Mouse (Mus musculus): Measurements from ENCODE around the gene Cacul1. TPM values are rescaled to one million over a fixed set of nuclear protein-coding genes. Genes with fewer than 3 reads are reported as not detected.

Gene Cacul1
- polyA plus RNA-seq, 1 experiment from 2014 or later: 35.5 TPM

GRCm38 (mm10) chr19:60581377-60582290 lies 809 bp upstream of the Cacul1 start:
- peak overlapping the region; percentile 96 for H3K27ac ChIP-seq
- no peaks in the 10 kb centered on the region for H3K27me3 ChIP-seq (ENCODE audit: low read depth, poor library complexity, severe bottlenecking)
- H3K4me3 ChIP-seq: peak overlapping the region; percentile 95
- peaks cover 19% of the 10 kb centered on the region for H3K4me1 ChIP-seq
- no peak for DNase-seq (ENCODE audit: low spot score)
- H3K36me3 ChIP-seq: 0 out of 2 replicates have a peak, but pooled peaks cover 3% of the 10 kb centered on the region
- 41% methylated on average over 4 of the region's 4 CpGs for WGBS
- no peaks in the 10 kb centered on the region for H3K9me3 ChIP-seq (replicated peaks)

GRCm38 (mm10) chr19:60579771-60580581 lies 849 bp downstream of the Cacul1 start:
- peaks cover 19% of the 10 kb centered on the region for H3K4me1 ChIP-seq
- no peaks in the 10 kb centered on the region for H3K27me3 ChIP-seq (ENCODE audit: low read depth, poor library complexity, severe bottlenecking)
- H3K27ac ChIP-seq: peak overlapping the region; percentile 96
- DNase-seq (ENCODE audit: low spot score): peak; percentile 71
- H3K36me3 ChIP-seq: 0 out of 2 replicates have a peak, but pooled peaks cover 8% of the 10 kb centered on the region
- peak overlapping the region; percentile 95 for H3K4me3 ChIP-seq
- under 1% methylated on average over 34 of the region's 34 CpGs for WGBS
- H3K9me3 ChIP-seq (replicated peaks): no peaks in the 10 kb centered on the region

DNA sequence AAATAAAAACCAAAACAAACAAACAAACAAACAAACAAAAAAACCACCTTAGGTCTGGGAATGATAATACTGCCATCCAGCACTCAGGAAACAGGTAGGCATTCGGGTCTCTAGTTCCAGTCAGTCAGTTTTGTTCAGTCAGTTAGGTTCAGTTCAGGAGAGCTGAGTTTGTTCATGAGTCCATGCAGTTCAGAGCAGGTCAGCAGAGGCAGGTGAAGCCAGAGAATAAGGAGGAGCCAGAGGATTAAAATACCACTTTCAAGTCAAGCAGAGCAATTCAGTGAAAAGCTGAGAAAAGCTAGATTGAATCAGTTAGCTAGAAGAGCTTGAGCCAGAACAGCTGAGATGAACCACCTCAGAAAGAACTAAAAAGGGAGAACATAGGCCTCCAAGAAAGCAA lies 4.1 kb downstream of the Cacul1 start:
- no peak for DNase-seq (ENCODE audit: low spot score)
- WGBS: 91% methylated on average over 1 of the region's 1 CpGs
- H3K36me3 ChIP-seq: peaks cover 27% of the 10 kb centered on the region

GRCm38 (mm10) chr19:60560497-60560896 lies 20.3 kb downstream of the Cacul1 start:
- no peak overlapping the region for H3K27ac ChIP-seq
- no peaks in the 10 kb centered on the region for H3K9me3 ChIP-seq (replicated peaks)

More for the DNA sequence above, 4.1 kb downstream of the Cacul1 start:
- Histone ChIP-seq H3K27me3 (ENCODE audit: low read depth, poor library complexity, severe bottlenecking) (no peaks in the 10 kb centered on the region), H3K4me3 (no peak overlapping the region), H3K9me3 (replicated peaks) (no peaks in the 10 kb centered on the region), H3K27ac (no peak overlapping the region), H3K4me1 (peaks cover 19% of the 10 kb centered on the region)

DNA sequence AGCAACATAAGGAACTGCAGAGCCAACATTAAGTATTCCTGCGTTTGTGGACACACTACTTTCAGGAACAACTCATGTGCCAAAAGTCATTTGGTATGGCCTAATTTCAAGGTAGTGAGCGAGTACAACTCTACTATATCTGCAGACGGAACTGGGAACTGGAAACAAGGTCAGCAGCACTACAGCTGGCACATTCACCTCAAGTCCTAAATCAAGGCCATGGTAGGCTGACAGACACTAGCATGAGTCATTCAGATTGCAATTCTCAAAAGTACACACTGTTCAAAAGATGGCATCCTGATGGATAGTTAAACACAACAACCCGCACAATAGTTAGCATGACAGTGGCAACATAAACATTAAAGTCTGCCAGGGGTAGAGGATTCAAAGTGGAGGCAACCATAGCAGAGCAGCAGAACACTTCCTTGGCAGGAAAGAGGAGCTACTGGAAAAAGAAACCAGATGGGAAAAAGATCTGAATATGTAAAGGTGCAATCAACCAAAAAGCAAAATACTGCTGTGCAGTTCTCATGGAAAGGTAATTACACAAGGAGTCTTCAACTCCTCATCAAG lies 25.9 kb downstream of the Cacul1 start:
- DNase-seq (ENCODE audit: low spot score): no peak
- Histone ChIP-seq H3K4me1 (no peaks in the 10 kb centered on the region), H3K36me3 (peaks cover 55% of the 10 kb centered on the region), H3K27me3 (ENCODE audit: low read depth, poor library complexity, severe bottlenecking) (no peaks in the 10 kb centered on the region), H3K9me3 (replicated peaks) (no peaks in the 10 kb centered on the region), H3K27ac (no peak overlapping the region), H3K4me3 (no peak overlapping the region)
- 85% methylated on average over 4 of the region's 4 CpGs for WGBS

More at GRCm38 (mm10) chr19:60560497-60560896, 20.3 kb downstream of the Cacul1 start:
- Histone ChIP-seq H3K27me3 (ENCODE audit: low read depth, poor library complexity, severe bottlenecking) (no peaks in the 10 kb centered on the region), H3K36me3 (peaks cover 46% of the 10 kb centered on the region), H3K4me1 (no peaks in the 10 kb centered on the region), H3K4me3 (no peak overlapping the region)
- DNase-seq (ENCODE audit: low spot score): no peak

DNA sequence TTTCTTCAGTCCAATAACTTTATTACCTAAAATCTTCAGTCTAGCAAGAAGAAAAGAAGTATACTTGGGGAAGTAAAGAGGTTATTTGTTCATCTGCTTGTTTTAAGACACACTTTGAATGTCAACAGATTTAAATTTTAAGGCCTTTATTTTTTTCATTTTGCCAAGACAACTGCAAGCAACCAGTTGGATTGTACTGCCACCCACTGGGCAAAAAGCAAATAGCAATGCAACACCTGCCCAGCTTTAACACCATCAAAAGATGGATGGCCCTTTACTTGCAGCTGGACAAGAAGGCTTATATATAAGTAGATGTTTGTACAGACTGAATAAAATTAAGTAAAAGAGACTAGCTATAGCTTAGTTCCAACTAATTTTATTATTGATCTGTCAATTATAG lies 27.3 kb downstream of the Cacul1 start:
- Histone ChIP-seq H3K4me1 (no peaks in the 10 kb centered on the region), H3K36me3 (peaks cover 50% of the 10 kb centered on the region), H3K9me3 (replicated peaks) (no peaks in the 10 kb centered on the region), H3K27ac (no peak overlapping the region), H3K27me3 (ENCODE audit: low read depth, poor library complexity, severe bottlenecking) (no peaks in the 10 kb centered on the region), H3K4me3 (no peak overlapping the region)
- peak; percentile 59 for DNase-seq (ENCODE audit: low spot score)

DNA sequence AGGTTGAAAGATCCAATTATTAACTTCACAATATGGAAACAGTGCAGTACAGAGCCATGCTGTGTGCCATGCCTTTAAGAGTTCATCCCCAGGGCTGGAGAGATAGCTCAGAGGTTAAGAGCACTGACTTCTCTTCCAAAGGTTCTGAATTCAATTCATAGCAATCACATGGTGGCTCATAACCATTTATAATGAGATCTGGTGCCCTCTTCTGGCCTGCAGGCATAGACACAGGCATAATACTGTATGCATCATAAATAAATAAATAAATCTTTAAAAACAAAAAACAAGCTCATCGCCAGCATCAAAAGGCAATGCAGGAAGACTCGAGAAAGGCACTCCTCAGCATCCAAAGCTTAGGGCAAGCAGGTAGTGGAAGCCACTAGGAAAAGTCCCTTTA lies 37.5 kb downstream of the Cacul1 start:
- no peak overlapping the region for H3K4me3 ChIP-seq
- H3K4me1 ChIP-seq: no peaks in the 10 kb centered on the region
- no peaks in the 10 kb centered on the region for H3K27me3 ChIP-seq (ENCODE audit: low read depth, poor library complexity, severe bottlenecking)
- H3K9me3 ChIP-seq (replicated peaks): no peaks in the 10 kb centered on the region
- DNase-seq (ENCODE audit: low spot score): no peak
- H3K27ac ChIP-seq: no peak overlapping the region
- peaks cover 41% of the 10 kb centered on the region for H3K36me3 ChIP-seq
- 90% methylated on average over 2 of the region's 2 CpGs for WGBS

DNA sequence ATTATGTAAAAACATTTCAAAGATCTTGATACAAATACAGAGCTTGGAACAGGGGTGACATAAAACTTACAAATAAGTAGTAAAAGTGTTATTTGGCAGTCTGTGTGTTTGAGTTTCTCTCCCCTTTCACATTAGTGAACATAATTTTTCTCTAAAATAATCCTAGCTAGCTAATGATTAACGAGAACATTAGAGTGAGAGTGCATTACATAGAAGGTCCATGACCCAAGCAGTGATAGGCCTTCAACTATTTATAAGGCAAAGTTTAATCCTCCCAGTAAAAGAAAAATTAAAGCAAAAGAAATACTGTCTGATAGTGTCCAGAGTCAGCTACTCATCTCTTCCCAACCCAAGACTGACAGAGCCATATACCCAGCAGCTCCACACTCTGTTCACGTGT lies 48.9 kb downstream of the Cacul1 start:
- Histone ChIP-seq H3K9me3 (replicated peaks) (no peaks in the 10 kb centered on the region), H3K27ac (no peak overlapping the region), H3K4me1 (no peaks in the 10 kb centered on the region), H3K36me3 (peaks cover 60% of the 10 kb centered on the region), H3K4me3 (no peak overlapping the region), H3K27me3 (ENCODE audit: low read depth, poor library complexity, severe bottlenecking) (no peaks in the 10 kb centered on the region)
- WGBS: 94% methylated on average over 2 of the region's 2 CpGs
- no peak for DNase-seq (ENCODE audit: low spot score)

- Histone ChIP-seq H3K36me3 (peaks cover 64% of the 10 kb centered on the region), H3K9me3 (replicated peaks) (no peaks in the 10 kb centered on the region), H3K4me1 (no peaks in the 10 kb centered on the region), H3K4me3 (no peak overlapping the region), H3K27me3 (ENCODE audit: low read depth, poor library complexity, severe bottlenecking) (no peaks in the 10 kb centered on the region), H3K27ac (no peak overlapping the region)
- DNase-seq (ENCODE audit: low spot score): no peak
- 96% methylated on average over 1 of the region's 1 CpGs for WGBS
These were observed 50.7 kb downstream of the Cacul1 start for GRCm38 (mm10) chr19:60530171-60530570.

GRCm38 (mm10) chr19:60529302-60529701 lies 51.5 kb downstream of the Cacul1 start:
- H3K9me3 ChIP-seq (replicated peaks): no peaks in the 10 kb centered on the region
- 95% methylated on average over 1 of the region's 1 CpGs for WGBS
- no peak for DNase-seq (ENCODE audit: low spot score)
- peaks cover 64% of the 10 kb centered on the region for H3K36me3 ChIP-seq
- no peaks in the 10 kb centered on the region for H3K27me3 ChIP-seq (ENCODE audit: low read depth, poor library complexity, severe bottlenecking)
- H3K27ac ChIP-seq: no peak overlapping the region
- no peaks in the 10 kb centered on the region for H3K4me1 ChIP-seq
- H3K4me3 ChIP-seq: no peak overlapping the region

DNA sequence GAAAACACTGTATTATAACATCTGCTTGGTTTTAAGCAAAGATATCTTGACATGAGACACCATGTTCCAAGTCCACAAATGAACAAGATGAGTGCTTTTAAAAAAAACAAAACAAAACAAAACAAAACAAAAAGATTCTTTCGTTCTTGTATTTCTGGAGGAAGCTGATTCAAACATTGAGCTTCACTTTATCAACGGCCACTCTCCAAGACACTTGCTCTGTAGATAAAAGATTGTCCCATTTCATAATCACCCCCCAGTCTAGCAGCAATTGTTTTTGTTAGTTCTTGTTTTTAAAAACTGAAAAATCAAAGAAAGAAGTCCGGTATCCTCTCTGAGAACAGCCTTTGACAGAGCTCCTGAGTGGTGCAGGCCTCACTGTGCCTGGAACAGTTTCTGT lies 52.2 kb downstream of the Cacul1 start:
- WGBS: 96% methylated on average over 3 of the region's 3 CpGs

GRCm38 (mm10) chr19:60526876-60527275 lies 53.9 kb downstream of the Cacul1 start:
- peaks cover 48% of the 10 kb centered on the region for H3K36me3 ChIP-seq
- WGBS: 89% methylated on average over 4 of the region's 4 CpGs

More for the DNA sequence above, 52.2 kb downstream of the Cacul1 start:
- Histone ChIP-seq H3K27me3 (ENCODE audit: low read depth, poor library complexity, severe bottlenecking) (no peaks in the 10 kb centered on the region), H3K4me1 (no peaks in the 10 kb centered on the region), H3K4me3 (no peak overlapping the region), H3K36me3 (peaks cover 61% of the 10 kb centered on the region), H3K27ac (no peak overlapping the region), H3K9me3 (replicated peaks) (no peaks in the 10 kb centered on the region)
- no peak for DNase-seq (ENCODE audit: low spot score)

DNA sequence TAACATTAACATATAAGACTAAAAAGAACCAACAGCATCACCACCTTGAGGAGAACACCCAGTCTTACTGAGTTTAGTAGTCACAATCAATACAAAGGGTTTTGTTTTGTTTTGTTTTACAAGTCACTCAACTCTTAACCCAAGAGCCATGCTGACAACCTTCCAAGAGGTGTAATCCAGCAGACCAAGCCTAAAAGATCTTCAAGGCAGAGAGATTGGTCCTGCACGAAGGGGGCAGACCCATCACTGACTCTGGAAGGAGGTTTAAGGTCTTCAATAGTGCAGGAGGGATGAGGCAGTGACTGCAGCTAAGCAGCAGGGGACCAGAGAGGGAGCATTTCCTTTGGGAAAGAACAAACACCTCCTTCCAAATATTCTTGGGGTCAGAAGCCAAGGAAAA lies 55.7 kb downstream of the Cacul1 start:
- Histone ChIP-seq H3K9me3 (replicated peaks) (no peaks in the 10 kb centered on the region), H3K27ac (no peak overlapping the region), H3K4me3 (no peak overlapping the region), H3K36me3 (peaks cover 39% of the 10 kb centered on the region), H3K27me3 (ENCODE audit: low read depth, poor library complexity, severe bottlenecking) (no peaks in the 10 kb centered on the region), H3K4me1 (no peaks in the 10 kb centered on the region)
- DNase-seq (ENCODE audit: low spot score): no peak
- 79% methylated on average over 1 of the region's 1 CpGs for WGBS

More at GRCm38 (mm10) chr19:60526876-60527275, 53.9 kb downstream of the Cacul1 start:
- Histone ChIP-seq H3K27me3 (ENCODE audit: low read depth, poor library complexity, severe bottlenecking) (no peaks in the 10 kb centered on the region), H3K4me1 (no peaks in the 10 kb centered on the region), H3K9me3 (replicated peaks) (no peaks in the 10 kb centered on the region), H3K27ac (no peak overlapping the region), H3K4me3 (no peak overlapping the region)
- no peak for DNase-seq (ENCODE audit: low spot score)

Data from limb, embryonic 10.5 days (tissue).